Mouse (Mus musculus): ENCODE measurements around the gene Edf1.

DNA sequence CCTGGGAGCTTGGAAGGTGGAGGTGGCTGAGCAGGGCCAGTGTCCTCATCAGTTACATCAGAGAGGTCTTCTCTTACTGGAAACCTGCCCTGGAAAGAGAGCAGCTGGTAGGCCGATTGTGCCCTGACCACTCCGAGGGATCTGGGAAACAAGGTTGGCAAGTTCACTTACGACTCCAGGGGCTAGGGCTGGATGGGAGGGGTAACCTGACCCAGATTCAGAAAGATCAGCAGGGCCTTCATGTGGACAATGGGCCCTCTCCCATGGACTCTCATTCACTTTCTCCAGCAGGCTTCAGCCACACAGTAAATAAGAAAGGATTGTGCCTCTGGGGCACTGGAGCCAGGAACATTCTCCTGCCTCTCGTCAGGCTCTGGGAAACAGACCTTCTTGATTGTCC is 27.2 kb downstream of the Edf1 start:
- TF ChIP-seq GATA1 (IDR thresholded peaks at IDR 0.05; ENCODE audit: low read length) (no peak), TAL1 (IDR thresholded peaks at IDR 0.05; ENCODE audit: low read length) (no peak)
